Mouse (Mus musculus): ENCODE measurements around the gene Babam2.
A peak's percentile ranks its signal among the peaks of the same experiment; 100 is the strongest.
"Not testable (repeated sequence)": the region's sequence is repeated elsewhere in the genome, so short reads cannot be mapped to it uniquely, and the experiment has no call there.

Gene Babam2

DNA sequence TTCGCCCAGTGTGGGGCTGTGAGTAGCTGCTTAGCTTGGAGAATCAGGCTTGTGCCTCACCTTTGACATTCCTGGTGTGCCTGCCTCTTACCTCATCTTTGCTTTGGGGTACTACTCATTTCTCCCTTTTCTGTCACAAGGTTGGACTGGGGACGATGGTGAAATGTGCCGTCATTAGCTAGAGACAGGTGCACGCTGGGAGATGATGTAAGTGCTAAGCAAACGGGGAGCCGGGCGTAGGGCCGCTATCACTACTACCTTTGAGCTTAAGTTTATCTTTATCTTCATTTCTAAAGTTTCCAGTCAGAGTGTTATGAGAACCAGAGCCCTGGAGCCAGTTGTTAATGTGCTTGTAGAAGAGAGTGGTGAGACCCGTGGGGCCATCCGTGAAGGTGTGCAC is 131.3 kb downstream of the Babam2 start:
- no peak for DNase-seq (ENCODE audit: low read depth, low spot score)

- no peak for DNase-seq (ENCODE audit: low read depth, low spot score)
Observed at GRCm38 (mm10) chr5:31829588-31829987, 132.1 kb downstream of the Babam2 start.

DNA sequence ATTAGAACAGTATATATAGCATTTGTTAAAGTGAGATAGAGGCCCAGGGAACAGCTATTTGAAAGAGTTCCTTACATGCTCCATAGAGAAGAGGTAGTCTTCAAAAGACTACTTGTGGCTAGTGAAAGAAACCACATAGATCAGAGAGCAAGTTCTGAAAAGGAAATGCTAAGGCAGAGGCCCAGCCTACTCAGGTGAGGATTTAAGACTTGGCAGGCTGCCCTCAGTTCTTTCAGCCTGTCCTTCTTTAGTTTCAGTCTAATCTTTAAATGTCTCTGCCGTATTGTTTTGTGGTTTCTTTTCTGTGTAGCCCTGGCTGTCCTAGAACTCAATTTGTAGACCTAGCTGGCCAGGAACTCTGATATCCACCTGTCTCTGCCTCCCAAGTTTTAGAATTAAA is 134.1 kb downstream of the Babam2 start:
- no peak for DNase-seq (ENCODE audit: low read depth, low spot score)

DNA sequence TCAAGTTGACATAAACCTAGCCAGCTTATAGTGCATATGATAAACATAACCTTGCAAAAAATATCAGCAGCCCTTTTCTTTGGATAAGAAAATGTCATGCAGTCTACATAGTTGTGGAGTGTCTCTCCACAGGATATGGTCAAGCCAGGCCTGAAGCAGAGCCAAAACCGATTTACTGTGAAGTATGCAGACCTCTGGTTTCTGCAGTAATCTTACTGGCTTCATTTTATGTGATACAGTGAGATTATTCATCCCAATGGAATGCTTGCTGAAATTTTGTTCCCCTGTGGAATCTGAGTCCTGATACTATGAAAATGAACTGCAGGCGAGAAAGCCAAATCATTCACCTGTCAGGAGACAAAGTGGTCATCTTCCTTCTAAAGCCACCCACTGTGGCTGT is 138.2 kb downstream of the Babam2 start:
- no peak for DNase-seq (ENCODE audit: low read depth, low spot score)

DNA sequence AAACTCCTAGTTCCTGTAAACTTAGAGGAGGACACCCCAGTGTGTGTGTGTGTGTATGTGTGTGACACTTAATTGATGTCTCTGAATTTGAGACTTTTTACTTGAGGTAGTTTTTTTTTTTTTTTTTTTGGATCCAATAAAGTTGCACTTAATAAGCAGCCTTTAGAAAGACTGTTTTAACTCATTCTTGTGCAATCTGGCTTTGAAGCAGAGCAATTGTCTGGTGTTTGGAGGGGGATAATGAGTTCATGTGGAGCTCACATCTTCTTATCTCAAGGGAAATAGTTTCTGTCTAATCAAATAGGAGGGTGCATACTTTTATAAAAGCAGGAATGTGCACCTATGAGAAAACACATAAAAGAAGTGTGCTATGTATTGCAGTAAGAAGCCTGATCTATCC is 142.5 kb downstream of the Babam2 start:
- DNase-seq (ENCODE audit: low read depth, low spot score) = no peak

DNA sequence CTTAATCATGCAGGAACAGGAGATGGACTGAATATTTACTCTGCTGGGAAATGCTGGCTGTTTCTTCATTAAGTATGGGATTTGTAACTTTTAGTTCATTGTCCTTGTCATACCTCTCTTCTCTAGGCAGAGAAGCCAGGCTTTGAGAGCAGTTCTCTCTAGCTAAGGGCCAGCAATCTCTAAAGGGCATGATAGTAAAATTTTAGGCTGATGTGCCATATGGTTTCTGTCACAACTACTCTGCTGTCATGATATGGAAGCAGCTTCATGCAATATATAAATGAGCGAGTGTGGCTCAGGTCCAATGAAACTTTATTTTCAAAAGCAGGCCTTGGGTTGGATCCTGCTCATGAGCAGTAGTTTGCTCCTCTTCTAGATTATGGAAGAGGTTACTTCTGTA is 142.9 kb downstream of the Babam2 start:
- DNase-seq (ENCODE audit: low read depth, low spot score) = no peak

DNA sequence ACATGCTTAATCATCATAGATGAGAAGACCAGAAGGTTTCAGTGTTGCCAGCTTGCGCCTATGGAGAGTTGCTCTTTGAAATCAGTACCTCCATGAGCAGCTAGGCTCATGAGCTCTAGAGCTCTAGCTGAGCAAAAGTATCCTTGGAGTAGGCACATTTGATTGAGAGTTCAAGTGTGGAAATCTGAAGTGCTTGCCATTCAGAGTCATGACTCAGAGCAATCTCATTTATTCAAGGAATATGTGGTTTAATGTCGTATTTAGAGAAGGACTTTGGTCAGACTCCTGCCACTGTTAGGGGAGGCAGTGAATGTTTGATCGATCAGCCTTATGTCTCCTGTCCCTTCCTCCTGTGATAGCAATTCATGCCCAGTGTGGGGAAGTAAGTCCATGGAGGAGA is 147.4 kb downstream of the Babam2 start:
- DNase-seq (ENCODE audit: low read depth, low spot score) = no peak

DNA sequence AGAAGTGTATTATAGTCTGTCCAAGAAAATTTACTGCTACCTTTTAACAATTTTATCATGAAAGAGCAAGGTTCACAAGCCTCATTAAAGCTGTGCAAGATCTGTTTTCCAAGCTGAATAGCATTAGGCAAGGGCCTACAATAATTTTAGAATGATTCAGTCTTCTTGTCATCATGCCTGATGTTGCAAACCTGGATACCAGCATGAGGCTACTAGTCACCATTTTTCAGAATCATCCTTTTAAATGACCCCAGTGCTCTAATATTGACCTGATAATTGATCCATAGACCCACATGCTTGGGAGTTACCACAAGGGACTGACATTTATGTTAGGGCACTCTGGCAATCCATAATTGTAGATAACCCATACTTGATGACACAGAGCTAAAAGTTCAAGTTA is 149.5 kb downstream of the Babam2 start:
- no peak for DNase-seq (ENCODE audit: low read depth, low spot score)

DNA sequence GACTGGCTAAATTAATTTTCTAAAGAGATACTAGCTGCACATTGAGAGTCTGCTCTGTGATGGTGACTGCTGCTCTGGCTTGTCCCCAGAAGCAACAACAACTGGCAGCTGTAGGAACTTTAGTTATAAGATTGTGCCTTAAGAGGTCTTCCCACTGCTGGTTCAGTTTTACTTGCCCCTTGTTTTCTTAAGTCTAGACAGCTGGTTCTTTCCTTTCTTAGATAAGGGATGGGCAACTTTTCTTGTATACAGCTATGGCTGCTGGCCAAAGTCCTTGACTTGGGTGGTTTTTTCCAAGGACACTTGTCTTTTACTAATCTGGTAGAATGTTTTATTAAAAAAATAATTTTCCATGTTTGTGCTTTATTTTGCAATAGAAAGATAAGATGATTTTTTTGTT is 151.5 kb downstream of the Babam2 start:
- no peak for DNase-seq (ENCODE audit: low read depth, low spot score)

GRCm38 (mm10) chr5:31852786-31853185 is 155.3 kb downstream of the Babam2 start:
- no peak for DNase-seq (ENCODE audit: low read depth, low spot score)

DNA sequence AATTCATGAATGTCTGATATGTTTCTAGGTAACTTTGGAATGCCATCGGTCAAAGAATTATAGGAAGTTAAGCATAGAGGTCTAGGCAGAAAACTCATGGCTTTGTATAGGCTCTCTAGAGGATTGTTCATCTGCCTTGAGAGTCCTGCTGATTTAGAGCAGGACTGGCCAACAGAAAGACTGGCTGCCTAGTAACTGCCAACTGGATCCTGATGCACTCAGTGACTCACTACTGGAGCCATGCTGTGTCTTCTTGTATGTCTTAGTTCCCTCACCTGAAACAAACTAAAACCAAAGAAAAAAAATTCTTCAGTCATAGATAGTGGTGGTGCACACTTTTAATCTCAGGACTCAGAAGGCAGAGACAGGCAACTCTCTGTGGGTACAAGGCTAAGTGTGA is 156.3 kb downstream of the Babam2 start:
- DNase-seq (ENCODE audit: low read depth, low spot score) = no peak

DNA sequence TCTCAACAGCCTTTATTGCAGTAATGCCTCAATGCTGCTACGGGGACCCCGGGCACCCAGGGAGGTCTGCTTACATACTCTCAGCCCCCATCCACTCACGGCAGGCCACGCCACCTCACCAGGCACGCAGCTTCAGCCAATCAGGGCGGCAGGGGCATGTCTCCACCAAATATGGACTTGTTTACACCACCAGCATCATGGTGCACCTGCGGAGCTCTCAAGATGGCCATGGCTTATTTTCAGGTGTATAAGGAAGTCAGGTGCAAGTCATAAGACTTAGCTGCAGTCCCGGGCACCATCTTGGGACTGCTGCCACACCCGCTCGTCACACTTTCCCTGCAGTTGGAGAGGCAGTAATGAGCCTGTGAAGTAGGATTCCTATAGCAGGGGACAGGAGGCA is 161.4 kb downstream of the Babam2 start:
- DNase-seq (ENCODE audit: low read depth, low spot score) = not testable (repeated sequence)

- DNase-seq (ENCODE audit: low read depth, low spot score) = peak; percentile 59
Observed at GRCm38 (mm10) chr5:31860426-31860825, 162.9 kb downstream of the Babam2 start.

DNA sequence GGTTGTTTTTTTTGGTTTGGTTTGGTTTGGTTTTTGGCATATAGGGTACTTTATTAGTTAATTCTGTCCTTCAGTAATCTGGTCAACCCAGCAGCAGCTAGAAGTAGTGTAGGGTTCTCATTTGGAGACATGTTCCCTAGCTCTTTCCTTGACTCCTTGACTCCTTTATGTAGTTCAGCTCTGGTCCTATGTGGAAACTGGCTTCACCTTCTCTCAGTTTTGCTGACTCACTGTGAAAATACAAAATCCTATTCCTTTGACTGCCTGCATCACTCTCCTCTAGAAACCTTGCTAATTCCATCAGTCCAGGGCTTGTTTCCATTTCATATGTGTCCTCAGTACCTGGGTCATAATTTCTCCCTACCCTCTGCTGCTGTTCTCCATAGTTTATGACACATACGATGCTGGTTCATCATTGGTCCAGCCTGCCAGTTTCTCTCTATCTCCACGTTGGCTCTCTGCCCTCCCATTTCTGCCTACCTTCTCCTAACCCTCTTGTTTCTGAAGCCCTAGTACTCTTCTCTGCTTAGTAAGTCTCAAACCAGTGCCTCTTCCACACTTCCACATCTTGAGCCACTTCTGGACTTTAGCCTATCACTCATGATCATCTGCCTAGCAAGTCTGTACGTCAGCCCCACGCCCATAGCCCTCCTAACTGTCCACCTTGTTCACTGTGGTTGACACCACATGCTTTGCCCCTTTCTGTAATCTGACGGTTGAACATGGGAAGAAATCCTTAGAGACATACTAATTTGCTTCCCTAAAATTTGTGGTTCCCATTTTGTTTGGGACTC is 163.5 kb downstream of the Babam2 start:
- DNase-seq (ENCODE audit: low read depth, low spot score) = peak; percentile 2

GRCm38 (mm10) chr5:31862753-31863468 is 165.4 kb downstream of the Babam2 start:
- DNase-seq (ENCODE audit: low read depth, low spot score) = peak; percentile 18

DNA sequence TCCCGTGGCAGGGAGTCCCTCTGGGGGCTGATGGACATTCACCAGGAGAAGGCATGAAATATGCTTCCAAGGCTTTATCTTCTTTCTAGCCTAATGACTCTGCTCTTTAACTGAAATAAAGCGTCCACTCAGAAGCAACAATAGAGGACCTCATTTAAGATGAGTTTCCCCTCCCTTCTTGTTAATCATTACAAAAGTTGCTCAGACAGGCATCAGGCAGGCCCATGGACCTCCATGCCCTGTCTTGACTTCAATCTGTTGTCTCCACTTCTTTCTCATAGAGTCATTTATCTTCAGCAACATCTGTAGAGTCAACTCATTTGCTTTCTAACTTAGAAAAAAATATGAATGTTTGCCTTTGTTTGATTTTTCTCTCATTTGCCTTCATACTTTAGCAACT is 166.6 kb downstream of the Babam2 start:
- DNase-seq (ENCODE audit: low read depth, low spot score) = no peak

GRCm38 (mm10) chr5:31866071-31866470 is 168.6 kb downstream of the Babam2 start:
- no peak for DNase-seq (ENCODE audit: low read depth, low spot score)

DNA sequence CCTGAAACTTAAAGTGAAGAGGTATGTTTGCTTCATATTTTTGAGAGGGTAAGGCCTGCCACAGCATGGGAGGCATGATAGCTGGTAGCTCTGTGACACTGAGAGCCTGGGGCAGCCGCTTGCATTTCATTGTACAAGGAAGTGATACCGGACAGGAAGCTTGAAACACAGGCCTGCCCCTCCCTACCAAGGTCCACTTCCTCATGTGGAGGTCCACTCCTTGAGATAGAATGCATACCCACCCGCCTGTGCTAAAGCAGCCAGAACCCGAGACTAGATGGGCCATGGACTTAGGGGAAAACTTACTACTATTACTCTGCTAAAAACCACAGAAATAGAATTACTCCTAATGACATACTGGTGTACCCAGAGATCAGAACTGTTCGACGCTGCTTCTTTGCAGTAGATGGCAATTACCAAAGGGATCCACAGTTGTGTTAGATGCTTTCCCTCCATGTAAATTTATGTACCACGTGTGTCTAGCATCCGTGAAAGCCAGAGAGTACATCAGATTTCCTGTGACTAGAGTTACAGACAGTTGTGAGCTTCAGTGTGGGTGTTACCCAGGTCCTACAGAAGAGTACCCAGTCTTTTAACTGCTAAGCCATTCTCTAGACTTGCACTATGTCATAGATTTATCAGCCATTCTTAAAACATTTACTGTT is 173.5 kb downstream of the Babam2 start:
- no peak for DNase-seq (ENCODE audit: low read depth, low spot score)

- DNase-seq (ENCODE audit: low read depth, low spot score) = no peak
Observed at GRCm38 (mm10) chr5:31873328-31873727, 175.8 kb downstream of the Babam2 start.

GRCm38 (mm10) chr5:31874543-31874942 is 177.1 kb downstream of the Babam2 start:
- no peak for DNase-seq (ENCODE audit: low read depth, low spot score)

DNA sequence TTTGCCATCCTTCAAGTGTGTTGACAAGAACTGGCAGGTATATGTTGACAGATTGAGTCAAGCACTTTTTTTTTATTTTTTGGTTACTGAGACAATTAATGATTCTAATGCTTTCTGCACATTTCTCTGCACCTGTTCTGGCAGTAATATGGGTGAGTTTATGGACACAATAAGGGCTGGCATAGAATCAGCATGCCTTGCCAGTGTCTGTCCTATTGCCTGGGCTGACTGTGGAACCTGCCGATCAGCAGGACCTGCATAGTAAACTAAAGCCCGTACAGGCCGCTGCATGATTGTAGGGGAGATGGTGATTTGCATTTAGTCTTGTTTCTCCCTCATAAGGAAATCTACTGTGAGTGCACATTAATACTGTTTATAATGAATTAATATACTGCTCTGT is 178.0 kb downstream of the Babam2 start:
- DNase-seq (ENCODE audit: low read depth, low spot score) = no peak

- DNase-seq (ENCODE audit: low read depth, low spot score) = no peak
Observed at GRCm38 (mm10) chr5:31876216-31876974, 178.9 kb downstream of the Babam2 start.

Data from forelimb bud, embryonic 11.5 days (tissue).